Mouse (Mus musculus) ES-Bruce4 (cell line): ENCODE results near the gene Foxn4. TPM values are rescaled to one million over a fixed set of nuclear protein-coding genes. Genes with fewer than 3 reads are reported as not detected.

Experiments
- H3K27ac ChIP-seq: 2 replicates; pipeline ENCODE4 v1.5.1; 2012; ENCODE audit warnings: low read length, inconsistent platforms; ENCODE audit not compliant: insufficient read depth
- H3K27me3 ChIP-seq: 2 replicates; pipeline ENCODE4 v1.6.1; 2012; ENCODE audit warnings: mild to moderate bottlenecking, low read length, inconsistent platforms; ENCODE audit not compliant: control insufficient read depth, poor library complexity, insufficient read depth, severe bottlenecking
- H3K36me3 ChIP-seq: 2 replicates; pipeline ENCODE4 v1.6.1; 2012; ENCODE audit warnings: inconsistent platforms, mild to moderate bottlenecking, low read length, moderate library complexity; ENCODE audit not compliant: control insufficient read depth, poor library complexity, insufficient read depth, severe bottlenecking
- H3K4me1 ChIP-seq: one replicate; pipeline ENCODE4 v1.8.1; 2011; ENCODE audit warnings: low read length; ENCODE audit not compliant: control insufficient read depth, insufficient read depth
- H3K4me3 ChIP-seq: 2 replicates; pipeline ENCODE4 v1.5.1; 2011; ENCODE audit warnings: low read depth, mild to moderate bottlenecking, low read length
- H3K9ac ChIP-seq: 2 replicates; pipeline ENCODE4 v1.6.1; 2012; ENCODE audit warnings: low read depth, mild to moderate bottlenecking, inconsistent platforms; ENCODE audit not compliant: poor library complexity, severe bottlenecking
- H3K9me3 ChIP-seq: replicated peaks from 2 replicates; pipeline ENCODE4 v1.6.1; 2012; ENCODE audit warnings: mild to moderate bottlenecking, low read length, inconsistent platforms; ENCODE audit not compliant: control insufficient read depth, poor library complexity, insufficient read depth, severe bottlenecking
- CTCF ChIP-seq: IDR thresholded peaks from one replicate; pipeline ENCODE4 v1.8.1; 2011; ENCODE audit warnings: low read depth, low read length
- EP300 ChIP-seq: IDR thresholded peaks from 2 replicates; pipeline ENCODE4 v1.6.1; 2011; ENCODE audit warnings: low read depth, low read length; ENCODE audit not compliant: insufficient read depth
- POLR2A ChIP-seq: IDR thresholded peaks from one replicate; pipeline ENCODE4 v1.8.1; 2011; ENCODE audit warnings: low read length; ENCODE audit not compliant: insufficient read depth
- polyA plus RNA-seq: library from polyadenylated mRNA; stranded (reverse); fragments of >200 nt; gene quantifications from 2 replicates; pipeline ENCODE4 v1.2.4, GENCODE M21; 2011; ENCODE audit warnings: low read depth; ENCODE audit not compliant: missing spikeins, insufficient read depth, insufficient read length

Foxn4 gene
- 2.6 and 3.7 TPM in 2 replicates for polyA plus RNA-seq

- peak within 1 kb of the TSS; percentile 45 for H3K9ac ChIP-seq
- peak within 1 kb of the TSS; percentile 48 for H3K4me3 ChIP-seq
- H3K27ac ChIP-seq: no peak within 1 kb of the TSS
- no peaks in the 10 kb centered on the region for H3K36me3 ChIP-seq
- TF ChIP-seq CTCF (no peak), EP300 (0 out of 2 replicates have a peak, but pooled peaks have one; percentile 6), POLR2A (no peak)
- H3K9me3 ChIP-seq: no peaks in the 10 kb centered on the region
- H3K4me1 ChIP-seq: peaks cover 3% of the 10 kb centered on the region
- H3K27me3 ChIP-seq: peaks cover 2% of the 10 kb centered on the region
Measured at GRCm38 (mm10) chr5:114273693-114274402, at the start of gene Foxn4. Foxn4 (minus strand) TSS chr5:114273807.

GRCm38 (mm10) chr5:114323105-114323790 is 49.6 kb upstream of the Foxn4 start:
- no peaks in the 10 kb centered on the region for H3K9me3 ChIP-seq
- H3K27me3 ChIP-seq: no peaks in the 10 kb centered on the region
- H3K4me1 ChIP-seq: no peaks in the 10 kb centered on the region
- no peaks in the 10 kb centered on the region for H3K36me3 ChIP-seq
- TF ChIP-seq POLR2A (no peak), CTCF (no peak), EP300 (no peak)
- no peak overlapping the region for H3K27ac ChIP-seq
- no peak overlapping the region for H3K9ac ChIP-seq
- H3K4me3 ChIP-seq: no peak overlapping the region

- Histone ChIP-seq H3K36me3 (no peaks in the 10 kb centered on the region), H3K9ac (peak overlapping the region; percentile 16; the same call in 1 of the 2 replicates), H3K4me3 (peak overlapping the region; percentile 13), H3K9me3 (no peaks in the 10 kb centered on the region), H3K4me1 (no peaks in the 10 kb centered on the region), H3K27ac (no peak overlapping the region), H3K27me3 (no peaks in the 10 kb centered on the region)
- TF ChIP-seq EP300 (no peak), POLR2A (no peak), CTCF (no peak)
Measured at GRCm38 (mm10) chr5:114309680-114310036, 36.1 kb upstream of the Foxn4 start.

GRCm38 (mm10) chr5:114308765-114309679 is 35.4 kb upstream of the Foxn4 start:
- H3K27ac ChIP-seq: no peak overlapping the region
- H3K9ac ChIP-seq: peak overlapping the region; percentile 16; the same call in 1 of the 2 replicates
- H3K4me1 ChIP-seq: no peaks in the 10 kb centered on the region
- no peak for TF ChIP-seq EP300
- TF ChIP-seq CTCF: peak; percentile 24
- TF ChIP-seq POLR2A: no peak
- peak overlapping the region; percentile 13 for H3K4me3 ChIP-seq
- H3K36me3 ChIP-seq: no peaks in the 10 kb centered on the region
- no peaks in the 10 kb centered on the region for H3K27me3 ChIP-seq
- H3K9me3 ChIP-seq: no peaks in the 10 kb centered on the region

GRCm38 (mm10) chr5:114306496-114306895 is 32.9 kb upstream of the Foxn4 start:
- Histone ChIP-seq H3K4me1 (no peaks in the 10 kb centered on the region), H3K9me3 (no peaks in the 10 kb centered on the region), H3K4me3 (no peak overlapping the region), H3K36me3 (no peaks in the 10 kb centered on the region), H3K27ac (no peak overlapping the region), H3K9ac (no peak overlapping the region), H3K27me3 (no peaks in the 10 kb centered on the region)
- TF ChIP-seq CTCF (no peak), EP300 (no peak), POLR2A (no peak)
